Mouse (Mus musculus) liver, adult 2 months (tissue): ENCODE results near the gene Dock6. TPM values are rescaled to one million over a fixed set of nuclear protein-coding genes. Genes with fewer than 3 reads are reported as not detected.
A peak's percentile ranks its signal among the peaks of the same experiment; 100 is the strongest.
"Not testable (repeated sequence)": the region's sequence is repeated elsewhere in the genome, so short reads cannot be mapped to it uniquely, and the experiment has no call there.

ENCODE experiments used
- DNase-seq: peaks from one replicate; pipeline ENCODE4 v3.0.0-alpha.2; 2011; ENCODE audit warnings: low read depth, low spot score; ENCODE audit errors: extremely low read depth
- H3K27ac ChIP-seq: fragments of 200-500 bp; replicated peaks from 2 replicates; pipeline ENCODE4 v1.5.1; 2012; ENCODE audit warnings: low read depth, mild to moderate bottlenecking, control low read depth, inconsistent platforms, low read length; ENCODE audit not compliant: insufficient read depth
- H3K27me3 ChIP-seq: fragments of 200-500 bp; 2 replicates; pipeline ENCODE4 v1.6.1; 2012; ENCODE audit warnings: mild to moderate bottlenecking, moderate library complexity, low read length, inconsistent platforms; ENCODE audit not compliant: control insufficient read depth, insufficient read depth
- H3K36me3 ChIP-seq: fragments of 200-500 bp; 2 replicates; pipeline ENCODE4 v1.6.1; 2012; ENCODE audit warnings: low read length, inconsistent platforms; ENCODE audit not compliant: control insufficient read depth, insufficient read depth
- H3K4me1 ChIP-seq: fragments of 200-500 bp; 2 replicates; pipeline ENCODE4 v1.6.1; 2011; ENCODE audit warnings: low read length; ENCODE audit not compliant: control insufficient read depth, insufficient read depth
- H3K4me3 ChIP-seq: fragments of 200-500 bp; 2 replicates; pipeline ENCODE4 v1.5.1; 2011; ENCODE audit warnings: low read depth, mild to moderate bottlenecking, control low read depth, low read length, moderate library complexity; ENCODE audit not compliant: insufficient read depth
- H3K79me2 ChIP-seq: fragments of 200-500 bp; 2 replicates; pipeline ENCODE4 v1.6.1; 2012; ENCODE audit warnings: inconsistent platforms, mild to moderate bottlenecking, low read length, moderate library complexity; ENCODE audit not compliant: control insufficient read depth, insufficient read depth
- H3K9ac ChIP-seq: fragments of 200-500 bp; 2 replicates; pipeline ENCODE4 v1.6.1; 2012; ENCODE audit warnings: low read depth, mild to moderate bottlenecking, control low read depth, inconsistent platforms, low read length
- CTCF ChIP-seq: fragments of 200-500 bp; IDR thresholded peaks from 2 replicates; pipeline ENCODE4 v1.5.1; 2011; ENCODE audit warnings: low read depth, low read length, control low read depth
- POLR2A ChIP-seq: fragments of 200-500 bp; IDR thresholded peaks from 2 replicates; pipeline ENCODE4 v1.6.1; 2011; ENCODE audit warnings: low read length, control low read depth; ENCODE audit not compliant: insufficient read depth; ENCODE audit errors: extremely low read depth
- WGBS: fragments of 180-500 bp; shearing (Covaris S2); methylation state at CpG from one replicate; pipeline ENCODE4 v1.1.7; 2018; 5-methylcytosine and 5-hydroxymethylcytosine counted together
- polyA plus RNA-seq: library from polyadenylated mRNA; depleted of rRNA; stranded (reverse); fragments of >200 nt; gene quantifications from 2 replicates; pipeline ENCODE4 v1.2.3, GENCODE M21; 2012
- total RNA-seq: library from RNA; depleted of rRNA; stranded (reverse); fragments of >200 nt; gene quantifications from 2 replicates; pipeline ENCODE4 v1.2.3, GENCODE M21; 2014

The Dock6 gene
- total and polyA plus RNA-seq, 2 experiments = 8.5 to 33.9 TPM

- H3K4me3 ChIP-seq = no peak overlapping the region
- peak; percentile 27 for DNase-seq
- H3K27me3 ChIP-seq = no peaks in the 10 kb centered on the region
- H3K79me2 ChIP-seq = no peaks in the 10 kb centered on the region
- H3K9ac ChIP-seq = no peak overlapping the region
- H3K27ac ChIP-seq = no peak overlapping the region
- no peaks in the 10 kb centered on the region for H3K4me1 ChIP-seq
- no peaks in the 10 kb centered on the region for H3K36me3 ChIP-seq
- 21% methylated on average over 20 of the region's 20 CpGs for WGBS
- TF ChIP-seq POLR2A (no peak), CTCF (peak; percentile 94)
These were observed 18.6 kb upstream of the Dock6 start for GRCm38 (mm10) chr9:21870879-21871524.

- not testable (repeated sequence) for H3K36me3 ChIP-seq, H3K4me1 ChIP-seq, H3K27ac ChIP-seq, H3K27me3 ChIP-seq, H3K79me2 ChIP-seq, H3K4me3 ChIP-seq, H3K9ac ChIP-seq
- peak; percentile 44; the same call in 1 of the 2 replicates for TF ChIP-seq CTCF
- WGBS = 58% methylated on average over 7 of the region's 7 CpGs
- DNase-seq = peak; percentile 23
These were observed 16.9 kb upstream of the Dock6 start for GRCm38 (mm10) chr9:21869290-21869689.

GRCm38 (mm10) chr9:21867726-21868125 is 15.3 kb upstream of the Dock6 start:
- no peak for DNase-seq
- Histone ChIP-seq H3K9ac (no peak overlapping the region), H3K27me3 (no peaks in the 10 kb centered on the region), H3K36me3 (no peaks in the 10 kb centered on the region), H3K27ac (no peak overlapping the region), H3K79me2 (no peaks in the 10 kb centered on the region), H3K4me3 (no peak overlapping the region), H3K4me1 (0 out of 2 replicates have a peak, but pooled peaks cover 2% of the 10 kb centered on the region)
- WGBS = 100% methylated on average over 3 of the region's 3 CpGs
- TF ChIP-seq POLR2A = no peak

GRCm38 (mm10) chr9:21866641-21867040 is 14.2 kb upstream of the Dock6 start:
- DNase-seq = peak; percentile 14
- 57% methylated on average over 2 of the region's 2 CpGs for WGBS
- H3K4me1 ChIP-seq = 0 out of 2 replicates have a peak, but pooled peaks cover 2% of the 10 kb centered on the region

GRCm38 (mm10) chr9:21865673-21866398 is 13.4 kb upstream of the Dock6 start:
- H3K27ac ChIP-seq = peak overlapping the region; percentile 4; the same call in 1 of the 2 replicates
- no peak overlapping the region for H3K9ac ChIP-seq
- 67% methylated on average over 5 of the region's 5 CpGs for WGBS
- no peaks in the 10 kb centered on the region for H3K27me3 ChIP-seq
- H3K36me3 ChIP-seq = no peaks in the 10 kb centered on the region
- no peaks in the 10 kb centered on the region for H3K79me2 ChIP-seq
- H3K4me3 ChIP-seq = no peak overlapping the region
- DNase-seq = no peak
- TF ChIP-seq POLR2A (no peak), CTCF (no peak)
- 0 out of 2 replicates have a peak, but pooled peaks cover 2% of the 10 kb centered on the region for H3K4me1 ChIP-seq

More at GRCm38 (mm10) chr9:21866641-21867040, 14.2 kb upstream of the Dock6 start:
- no peaks in the 10 kb centered on the region for H3K79me2 ChIP-seq
- peak overlapping the region; percentile 4; the same call in 1 of the 2 replicates for H3K27ac ChIP-seq
- H3K36me3 ChIP-seq = no peaks in the 10 kb centered on the region
- no peak for TF ChIP-seq CTCF
- TF ChIP-seq POLR2A = no peak
- H3K4me3 ChIP-seq = no peak overlapping the region
- no peak overlapping the region for H3K9ac ChIP-seq
- no peaks in the 10 kb centered on the region for H3K27me3 ChIP-seq

GRCm38 (mm10) chr9:21862181-21862580 is 9.7 kb upstream of the Dock6 start:
- no peaks in the 10 kb centered on the region for H3K79me2 ChIP-seq
- WGBS = 94% methylated on average over 1 of the region's 1 CpGs
- no peak overlapping the region for H3K27ac ChIP-seq
- no peaks in the 10 kb centered on the region for H3K36me3 ChIP-seq
- H3K27me3 ChIP-seq = no peaks in the 10 kb centered on the region
- no peak for DNase-seq
- TF ChIP-seq CTCF = no peak
- no peak overlapping the region for H3K4me3 ChIP-seq
- H3K4me1 ChIP-seq = 0 out of 2 replicates have a peak, but pooled peaks cover 3% of the 10 kb centered on the region
- H3K9ac ChIP-seq = no peak overlapping the region

GRCm38 (mm10) chr9:21860349-21860748 is 7.9 kb upstream of the Dock6 start:
- not testable (repeated sequence) for H3K9ac ChIP-seq, H3K4me1 ChIP-seq, H3K79me2 ChIP-seq, H3K27ac ChIP-seq, H3K4me3 ChIP-seq, DNase-seq, H3K36me3 ChIP-seq, H3K27me3 ChIP-seq
- WGBS = 82% methylated on average over 6 of the region's 6 CpGs
